Mouse (Mus musculus): ENCODE measurements around the gene Foxn1.

Gene Foxn1

GRCm38 (mm10) chr11:78399680-78400079 is 13.3 kb upstream of the Foxn1 start:
- DNase-seq, result peak; percentile 56

- DNase-seq, result no peak
These were observed 11.9 kb upstream of the Foxn1 start for GRCm38 (mm10) chr11:78398212-78398611.

GRCm38 (mm10) chr11:78397397-78397796 is 11.0 kb upstream of the Foxn1 start:
- peak; percentile 49 for DNase-seq

- DNase-seq, result no peak
These were observed 10.6 kb upstream of the Foxn1 start for GRCm38 (mm10) chr11:78396950-78397349.

GRCm38 (mm10) chr11:78392728-78393127 is 6.4 kb upstream of the Foxn1 start:
- no peak for DNase-seq

GRCm38 (mm10) chr11:78385776-78386175 is 582 bp downstream of the Foxn1 start:
- DNase-seq, result no peak

GRCm38 (mm10) chr11:78382701-78383100 is 3.7 kb downstream of the Foxn1 start:
- DNase-seq, result no peak

GRCm38 (mm10) chr11:78382286-78382685 is 4.1 kb downstream of the Foxn1 start:
- DNase-seq, result no peak

- DNase-seq, result no peak
These were observed 5.4 kb downstream of the Foxn1 start for GRCm38 (mm10) chr11:78380996-78381395.

- no peak for DNase-seq
These were observed 6.0 kb downstream of the Foxn1 start for GRCm38 (mm10) chr11:78380351-78380750.

GRCm38 (mm10) chr11:78377549-78378159 is 8.7 kb downstream of the Foxn1 start:
- no peak for DNase-seq

GRCm38 (mm10) chr11:78374147-78374546 is 12.2 kb downstream of the Foxn1 start:
- no peak for DNase-seq

GRCm38 (mm10) chr11:78372610-78373009 is 13.7 kb downstream of the Foxn1 start:
- no peak for DNase-seq

GRCm38 (mm10) chr11:78372166-78372565 is 14.2 kb downstream of the Foxn1 start:
- no peak for DNase-seq

- no peak for DNase-seq
These were observed 14.6 kb downstream of the Foxn1 start for GRCm38 (mm10) chr11:78371711-78372110.

- no peak for DNase-seq
These were observed 16.0 kb downstream of the Foxn1 start for GRCm38 (mm10) chr11:78370389-78370788.

GRCm38 (mm10) chr11:78367456-78368225 is 18.7 kb downstream of the Foxn1 start:
- no peak for DNase-seq

- DNase-seq, result no peak
These were observed 22.3 kb downstream of the Foxn1 start for GRCm38 (mm10) chr11:78364103-78364502.

GRCm38 (mm10) chr11:78363309-78364007 is 22.9 kb downstream of the Foxn1 start:
- DNase-seq, result no peak

- no peak for DNase-seq
These were observed 25.6 kb downstream of the Foxn1 start for GRCm38 (mm10) chr11:78360789-78361131.

GRCm38 (mm10) chr11:78360125-78360788 is 26.1 kb downstream of the Foxn1 start:
- DNase-seq, result peak; percentile 68

GRCm38 (mm10) chr11:78358330-78359007 is 27.9 kb downstream of the Foxn1 start:
- DNase-seq, result no peak

Measured in cerebellum, adult 8-10 months (tissue).